In the genomic region with DNA sequence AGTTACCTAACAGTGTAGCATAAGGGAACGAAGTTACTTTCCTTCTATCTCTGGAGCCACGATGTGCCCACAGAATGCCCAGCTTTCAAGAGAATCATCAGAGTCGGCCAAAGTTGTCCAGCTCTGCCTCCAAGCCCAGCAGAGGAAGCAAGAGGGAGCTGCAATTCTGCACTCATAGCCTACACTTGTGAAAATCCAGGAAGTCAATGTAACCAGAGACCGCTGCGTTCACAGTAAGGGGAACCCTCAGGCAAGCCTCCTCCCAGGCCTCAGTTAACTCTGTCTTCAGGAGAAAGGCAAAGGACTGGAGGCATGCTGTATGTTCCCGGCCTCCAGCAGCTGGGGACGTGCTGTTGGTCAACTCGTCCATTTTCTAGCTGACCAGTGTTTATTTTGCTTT, we compare ENCODE assay signal across 8 mouse cellular contexts. TPM values are rescaled to one million over a fixed set of nuclear protein-coding genes. Genes with fewer than 3 reads are reported as not detected.
DNase-seq lines count a peak whose midpoint lies in the region; ATAC-seq lines count a peak whose summit lies in the region.

No protein-coding gene starts in this region.

- H3K36me3 ChIP-seq in hindbrain, embryonic 15.5 days, result no peaks in the 10 kb centered on the region
- H3K36me3 ChIP-seq in midbrain, embryonic 14.5 days (ENCODE audit: control insufficient read depth, insufficient read depth, low read length), result no peaks in the 10 kb centered on the region

- intact Hi-C loops in heart, postnatal 36 days (cut with DNase I), result loop anchor here (10.0 kb wide), 1 partner anchor 1208 kb away; no protein-coding TSS in a partner anchor

- H3K4me3 ChIP-seq in hindbrain, embryonic 15.5 days, result peak overlapping the region; percentile 59
- peak overlapping the region; percentile 70 for H3K4me3 ChIP-seq in midbrain, embryonic 14.5 days (replicated peaks; ENCODE audit: low read depth, low read length)

- WGBS in hindbrain, embryonic 15.5 days, result 40% methylated on average over 8 of the region's 8 CpGs
- 56% methylated on average over 8 of the region's 8 CpGs for WGBS in midbrain, embryonic 14.5 days

- H3K9me3 ChIP-seq in hindbrain, embryonic 15.5 days, result no peaks in the 10 kb centered on the region
- no peaks in the 10 kb centered on the region for H3K9me3 ChIP-seq in midbrain, embryonic 14.5 days (ENCODE audit: control insufficient read depth, low read length)

- H3K4me1 ChIP-seq in hindbrain, embryonic 15.5 days (replicated peaks), result peaks cover 64% of the 10 kb centered on the region
- H3K4me1 ChIP-seq in midbrain, embryonic 14.5 days (ENCODE audit: control insufficient read depth, insufficient read depth, low read length), result peaks cover 51% of the 10 kb centered on the region

- H3K4me2 ChIP-seq in hindbrain, embryonic 15.5 days, result peak overlapping the region; percentile 94
- H3K4me2 ChIP-seq in midbrain, embryonic 14.5 days (ENCODE audit: low read length), result peak overlapping the region; percentile 97

- no peak for ATAC-seq in hindbrain, embryonic 15.5 days (ENCODE audit: low FRiP score, low read depth)
- no peak for ATAC-seq in midbrain, embryonic 14.5 days (ENCODE audit: low FRiP score, low TSS enrichment)
- no peak; the same call in 1 of the 2 replicates for ATAC-seq in megakaryocyte-erythroid progenitor cell, adult 5-6 weeks (replicated peaks; ENCODE audit: low FRiP score, low TSS enrichment, poor library complexity, severe bottlenecking)

- H3K27me3 ChIP-seq in hindbrain, embryonic 15.5 days, result 0 out of 2 replicates have a peak, but pooled peaks cover 4% of the 10 kb centered on the region
- peaks cover 3% of the 10 kb centered on the region; the same call in 1 of the 2 replicates for H3K27me3 ChIP-seq in midbrain, embryonic 14.5 days (ENCODE audit: control insufficient read depth, insufficient read depth, low read length)

- DNase-seq in heart, adult 11 months, result peak; percentile 94
- no peak for DNase-seq in heart, postnatal 36 days
- peak; percentile 35 for DNase-seq in embryo, embryonic 9.5 days (ENCODE audit: extremely low spot score)
- DNase-seq in midbrain, embryonic 14.5 days, result peak; percentile 29
- no peak for DNase-seq in left cerebral cortex, adult 8-10 months (ENCODE audit: low spot score in 2 of 2)
- DNase-seq in urinary bladder, postnatal 25 days (ENCODE audit: low spot score), result no peak

- H3K27ac ChIP-seq in hindbrain, embryonic 15.5 days (replicated peaks), result peak overlapping the region; percentile 75
- H3K27ac ChIP-seq in midbrain, embryonic 14.5 days (replicated peaks; ENCODE audit: low read depth, low read length), result 0 out of 2 replicates have a peak overlapping the region, but pooled peaks have one; percentile 72

- no peak overlapping the region; the same call in 1 of the 2 replicates for H3K9ac ChIP-seq in hindbrain, embryonic 15.5 days
- H3K9ac ChIP-seq in midbrain, embryonic 14.5 days (replicated peaks; ENCODE audit: low read length), result no peak overlapping the region

RNA-seq across cellular contexts. Expression of a gene that starts 0.7 kb away (rescaled TPM):
- 1 to 10 TPM; 2.4 to 2.5 TPM for total RNA-seq in heart, postnatal 36 days (2021)
- 3.4 and 4.1 TPM in 2 replicates for polyA plus RNA-seq in hindbrain, embryonic 15.5 days (2015; fragmentation: Nextera tagmentation; extraction: Ambion mirVana)
- 1.6 and 4.0 TPM in 2 replicates for polyA plus RNA-seq in midbrain, embryonic 14.5 days (2014; fragmentation: Nextera tagmentation; extraction: Ambion mirVana)
- 5.7 and 21.7 TPM in 2 replicates for total RNA-seq in megakaryocyte-erythroid progenitor cell, adult 5-6 weeks (2014; fragmentation: Nextera tagmentation)
- 0.94 and 1.4 TPM in 2 replicates for total RNA-seq in megakaryocyte-erythroid progenitor cell, adult 5-6 weeks (2017)
- 1 to 10 TPM; 7.2 to 9.9 (median 9.3) TPM for total RNA-seq in left cerebral cortex, adult 8-10 months (2022)

RNA-seq across cellular contexts. Expression of a gene that starts 0.7 kb away (rescaled TPM):
- 10 to 100 TPM; 41.2 to 43.2 TPM for total RNA-seq in heart, postnatal 36 days (2021)
- polyA plus RNA-seq in hindbrain, embryonic 15.5 days (2015; fragmentation: Nextera tagmentation; extraction: Ambion mirVana), result 6.9 and 7.7 TPM in 2 replicates
- polyA plus RNA-seq in midbrain, embryonic 14.5 days (2014; fragmentation: Nextera tagmentation; extraction: Ambion mirVana), result 7.4 and 7.8 TPM in 2 replicates
- total RNA-seq in megakaryocyte-erythroid progenitor cell, adult 5-6 weeks (2014; fragmentation: Nextera tagmentation), result 2.7 and 5.9 TPM in 2 replicates
- 8.6 and 10.5 TPM in 2 replicates for total RNA-seq in megakaryocyte-erythroid progenitor cell, adult 5-6 weeks (2017)
- total RNA-seq in left cerebral cortex, adult 8-10 months (2022), result 10 to 100 TPM; 19.5 to 21.7 (median 21.2) TPM

RNA-seq across cellular contexts. Expression of a gene that starts 25.2 kb away (rescaled TPM):
- 1 to 10 TPM; 3.9 to 6.6 TPM for total RNA-seq in heart, postnatal 36 days (2021)
- 21.1 and 23.4 TPM in 2 replicates for polyA plus RNA-seq in hindbrain, embryonic 15.5 days (2015; fragmentation: Nextera tagmentation; extraction: Ambion mirVana)
- 23.6 and 24.4 TPM in 2 replicates for polyA plus RNA-seq in midbrain, embryonic 14.5 days (2014; fragmentation: Nextera tagmentation; extraction: Ambion mirVana)
- not detected in 2 replicates for total RNA-seq in megakaryocyte-erythroid progenitor cell, adult 5-6 weeks (2014; fragmentation: Nextera tagmentation)
- total RNA-seq in megakaryocyte-erythroid progenitor cell, adult 5-6 weeks (2017), result not detected in 2 replicates
- 10 to 100 TPM; 37.6 to 42.5 (median 40.0) TPM for total RNA-seq in left cerebral cortex, adult 8-10 months (2022)

RNA-seq across cellular contexts. Expression of a gene that starts 58.9 kb away (rescaled TPM):
- not detected for total RNA-seq in heart, postnatal 36 days (2021)
- polyA plus RNA-seq in hindbrain, embryonic 15.5 days (2015; fragmentation: Nextera tagmentation; extraction: Ambion mirVana), result 0.33 and 0.36 TPM in 2 replicates
- 0.50 and 0.89 TPM in 2 replicates for polyA plus RNA-seq in midbrain, embryonic 14.5 days (2014; fragmentation: Nextera tagmentation; extraction: Ambion mirVana)
- not detected in 2 replicates for total RNA-seq in megakaryocyte-erythroid progenitor cell, adult 5-6 weeks (2014; fragmentation: Nextera tagmentation)
- not detected in 2 replicates for total RNA-seq in megakaryocyte-erythroid progenitor cell, adult 5-6 weeks (2017)
- 1 to 10 TPM in 2 of 4 experiments, under 1 TPM in 2; 0.33 to 2.9 (median 0.78) TPM for total RNA-seq in left cerebral cortex, adult 8-10 months (2022)

Comparison
In these comparisons a context has a peak if more than half of its experiments do, and no peak if none do; other contexts are left out.
1. DNase-seq: peak in heart, adult 11 months (single experiment), embryo, embryonic 9.5 days (single experiment) and midbrain, embryonic 14.5 days (single experiment); none in heart, postnatal 36 days (0 of 2), left cerebral cortex, adult 8-10 months (0 of 2) and urinary bladder, postnatal 25 days (single experiment).
2. RNA of a gene that starts 25.2 kb away (total RNA-seq): 37.6 to 42.5 TPM in left cerebral cortex, adult 8-10 months; 3.9 to 6.6 TPM in heart, postnatal 36 days and not detected in megakaryocyte-erythroid progenitor cell, adult 5-6 weeks; every median in the first group is over 4 times any median in the second.